Mouse (Mus musculus) forebrain, postnatal 0 days (tissue): ENCODE data around the gene Rhod. TPM values are rescaled to one million over a fixed set of nuclear protein-coding genes. Genes with fewer than 3 reads are reported as not detected.
A peak's percentile ranks its signal among the peaks of the same experiment; 100 is the strongest.

ENCODE experiments used
- ATAC-seq: fragments of 200-750 bp; cut with Nextera tagmentation; 2 replicates; pipeline ENCODE4 v1.8.0; 2017; ENCODE audit warnings: mild to moderate bottlenecking, moderate library complexity
- DNase-seq: peaks from one replicate; pipeline ENCODE4 v3.0.0-alpha.2; 2015
- H3K27ac ChIP-seq: fragments of 300-500 bp; sonication (generic); 2 replicates; pipeline ENCODE4 v1.5.1; 2014; ENCODE audit warnings: low read depth, mild to moderate bottlenecking, antibody characterized with exemption, low read length, moderate library complexity, mixed read lengths
- H3K27me3 ChIP-seq: fragments of 300-500 bp; sonication (generic); 2 replicates; pipeline ENCODE4 v1.6.1; 2014; ENCODE audit warnings: mild to moderate bottlenecking, low read length, mixed read lengths; ENCODE audit not compliant: insufficient read depth
- H3K36me3 ChIP-seq: fragments of 300-500 bp; sonication (generic); 2 replicates; pipeline ENCODE4 v1.6.1; 2014; ENCODE audit warnings: mild to moderate bottlenecking, moderate library complexity; ENCODE audit not compliant: insufficient read depth
- H3K4me1 ChIP-seq: fragments of 300-500 bp; sonication (generic); 2 replicates; pipeline ENCODE4 v1.6.1; 2014; ENCODE audit warnings: antibody characterized with exemption; ENCODE audit not compliant: insufficient read depth
- H3K4me2 ChIP-seq: fragments of 300-500 bp; sonication (generic); 2 replicates; pipeline ENCODE4 v1.6.1; 2014; ENCODE audit warnings: low read depth, mild to moderate bottlenecking, moderate library complexity
- H3K4me3 ChIP-seq: fragments of 300-500 bp; sonication (generic); 2 replicates; pipeline ENCODE4 v1.5.1; 2014; ENCODE audit warnings: low read depth, low read length, mixed read lengths
- H3K9ac ChIP-seq: fragments of 300-500 bp; sonication (generic); 2 replicates; pipeline ENCODE4 v1.6.1; 2014; ENCODE audit warnings: mild to moderate bottlenecking
- H3K9me3 ChIP-seq: fragments of 300-500 bp; sonication (generic); 2 replicates; pipeline ENCODE4 v1.6.1; 2016; ENCODE audit warnings: low read length
- CTCF ChIP-seq: sonication (generic); IDR thresholded peaks from 2 replicates; pipeline ENCODE4 v1.5.1; 2016; ENCODE audit warnings: antibody characterized with exemption, control low read depth, low read depth
- WGBS: fragments of 180-500 bp; shearing (Covaris S2); extraction: QIAGEN DNeasy Blood & Tissue Kit; methylation state at CpG from one replicate; pipeline ENCODE4 v1.1.7; 2014; 5-methylcytosine and 5-hydroxymethylcytosine counted together
- polyA plus RNA-seq: library from polyadenylated mRNA; unstranded; fragments of >200 nt; fragmentation: Nextera tagmentation; extraction: Ambion mirVana; gene quantifications from 2 replicates; pipeline ENCODE4 v1.2.1, GENCODE M21; 2015
- total RNA-seq: library from RNA; depleted of rRNA; stranded (reverse); fragments of >200 nt; gene quantifications from 2 replicates; pipeline ENCODE4 v1.2.3, GENCODE M21; 2014

Rhod gene
- total and polyA plus RNA-seq, 2 experiments from 2014 or later, result 3.6 to 4.3 TPM

- Histone ChIP-seq H3K4me2 (no peak overlapping the region), H3K9ac (no peak overlapping the region), H3K36me3 (no peaks in the 10 kb centered on the region), H3K27ac (no peak overlapping the region), H3K4me1 (no peaks in the 10 kb centered on the region), H3K9me3 (no peaks in the 10 kb centered on the region), H3K4me3 (no peak overlapping the region), H3K27me3 (peaks cover 9% of the 10 kb centered on the region; the same call in 1 of the 2 replicates)
- WGBS, result 21% methylated on average over 6 of the region's 6 CpGs
- TF ChIP-seq CTCF, result peak; percentile 77
- DNase-seq (peak; percentile 57), ATAC-seq (no peak)
Observed at GRCm38 (mm10) chr19:4441090-4441591, 1.9 kb upstream of the Rhod start.

GRCm38 (mm10) chr19:4440222-4440621 is 990 bp upstream of the Rhod start:
- Histone ChIP-seq H3K27ac (no peak overlapping the region), H3K4me1 (no peaks in the 10 kb centered on the region), H3K9me3 (no peaks in the 10 kb centered on the region), H3K4me2 (no peak overlapping the region), H3K27me3 (peaks cover 9% of the 10 kb centered on the region; the same call in 1 of the 2 replicates), H3K4me3 (no peak overlapping the region), H3K36me3 (no peaks in the 10 kb centered on the region), H3K9ac (no peak overlapping the region)
- 10% methylated on average over 8 of the region's 8 CpGs for WGBS
- DNase-seq, result no peak
- TF ChIP-seq CTCF, result no peak
- no peak for ATAC-seq

GRCm38 (mm10) chr19:4438791-4439160 is 456 bp downstream of the Rhod start:
- TF ChIP-seq CTCF, result no peak
- WGBS, result 8% methylated on average over 8 of the region's 8 CpGs
- ATAC-seq, result no peak
- Histone ChIP-seq H3K4me2 (peak overlapping the region; percentile 86), H3K4me1 (no peaks in the 10 kb centered on the region), H3K4me3 (peak overlapping the region; percentile 41), H3K27ac (no peak overlapping the region), H3K27me3 (peaks cover 9% of the 10 kb centered on the region; the same call in 1 of the 2 replicates), H3K9ac (peak overlapping the region; percentile 33; the same call in 1 of the 2 replicates), H3K9me3 (no peaks in the 10 kb centered on the region), H3K36me3 (no peaks in the 10 kb centered on the region)
- no peak for DNase-seq

- DNase-seq (no peak), ATAC-seq (no peak)
- Histone ChIP-seq H3K4me2 (no peak overlapping the region), H3K4me3 (no peak overlapping the region), H3K9me3 (no peaks in the 10 kb centered on the region), H3K4me1 (no peaks in the 10 kb centered on the region), H3K36me3 (no peaks in the 10 kb centered on the region), H3K9ac (no peak overlapping the region), H3K27ac (no peak overlapping the region), H3K27me3 (peaks cover 9% of the 10 kb centered on the region; the same call in 1 of the 2 replicates)
- no peak for TF ChIP-seq CTCF
- WGBS, result 76% methylated on average over 6 of the region's 6 CpGs
Observed at GRCm38 (mm10) chr19:4437886-4438285, 1.3 kb downstream of the Rhod start.

- no peak for TF ChIP-seq CTCF
- 88% methylated on average over 3 of the region's 3 CpGs for WGBS
Observed at GRCm38 (mm10) chr19:4436254-4436653, 3.0 kb downstream of the Rhod start.

GRCm38 (mm10) chr19:4434999-4435398 is 4.2 kb downstream of the Rhod start:
- no peaks in the 10 kb centered on the region for H3K9me3 ChIP-seq
- no peak for ATAC-seq
- H3K4me1 ChIP-seq, result no peaks in the 10 kb centered on the region
- no peaks in the 10 kb centered on the region for H3K27me3 ChIP-seq
- H3K36me3 ChIP-seq, result no peaks in the 10 kb centered on the region
- no peak for DNase-seq
- no peak overlapping the region for H3K4me2 ChIP-seq
- 88% methylated on average over 1 of the region's 1 CpGs for WGBS
- H3K9ac ChIP-seq, result no peak overlapping the region
- H3K27ac ChIP-seq, result no peak overlapping the region
- TF ChIP-seq CTCF, result no peak
- no peak overlapping the region for H3K4me3 ChIP-seq

More at GRCm38 (mm10) chr19:4436254-4436653, 3.0 kb downstream of the Rhod start:
- H3K27me3 ChIP-seq, result peaks cover 9% of the 10 kb centered on the region; the same call in 1 of the 2 replicates
- DNase-seq (no peak), ATAC-seq (no peak)
- no peak overlapping the region for H3K4me3 ChIP-seq
- H3K9me3 ChIP-seq, result no peaks in the 10 kb centered on the region
- no peak overlapping the region for H3K27ac ChIP-seq
- H3K4me1 ChIP-seq, result no peaks in the 10 kb centered on the region
- H3K36me3 ChIP-seq, result no peaks in the 10 kb centered on the region
- no peak overlapping the region for H3K4me2 ChIP-seq
- H3K9ac ChIP-seq, result no peak overlapping the region

- Histone ChIP-seq H3K4me3 (no peak overlapping the region), H3K4me1 (no peaks in the 10 kb centered on the region), H3K9me3 (no peaks in the 10 kb centered on the region), H3K27me3 (no peaks in the 10 kb centered on the region), H3K36me3 (no peaks in the 10 kb centered on the region), H3K27ac (no peak overlapping the region), H3K9ac (no peak overlapping the region), H3K4me2 (no peak overlapping the region)
- WGBS, result 58% methylated on average over 1 of the region's 1 CpGs
- DNase-seq, result no peak
- no peak for ATAC-seq
- no peak for TF ChIP-seq CTCF
Observed at GRCm38 (mm10) chr19:4433756-4434155, 5.5 kb downstream of the Rhod start.
